Mouse (Mus musculus) activated CD4-positive, CD25-positive, alpha-beta regulatory T cell, adult 9 weeks (primary cell): ENCODE measurements around the gene Fam149b. TPM values are rescaled to one million over a fixed set of nuclear protein-coding genes. Genes with fewer than 3 reads are reported as not detected.

Experiments used
- polyA plus RNA-seq: library from polyadenylated mRNA; unstranded; fragments of 100-300 nt; shearing (Covaris generic); gene quantifications from one replicate; pipeline ENCODE4 v1.2.1, GENCODE M21; 2017

The Fam149b gene
- 90.6 TPM for polyA plus RNA-seq

GRCm38 (mm10) chr14:20347991-20348541 lies at the start of gene Fam149b, which contains the start of gene Ecd:
Gene Fam149b, plus strand, starts transcription at chr14:20348162.
Gene Ecd, minus strand, starts transcription at chr14:20348121.

GRCm38 (mm10) chr14:20388441-20389129 lies 40.6 kb downstream of the Fam149b start, which contains the start of gene Dnajc9:
Gene Dnajc9, minus strand, starts transcription at chr14:20388910.

GRCm38 (mm10) chr14:20393205-20393913 lies 45.4 kb downstream of the Fam149b start, which contains the start of gene Mrps16:
Gene Mrps16, minus strand, starts transcription at chr14:20393634.

Other genes with a start within 250 kb of the Fam149b start
- gene Saysd1, start 209.6 kb upstream of the Fam149b start, polyA plus RNA-seq: 34.1 TPM
- gene Kcnk5, start 166.4 kb upstream of the Fam149b start, polyA plus RNA-seq: 7.1 TPM
- not detected for gene Kcnk16, start 79.0 kb upstream of the Fam149b start, polyA plus RNA-seq
- gene Nudt13, start 53.5 kb upstream of the Fam149b start, polyA plus RNA-seq: 20.2 TPM
- gene Ecd, start within 50 bp of the Fam149b start, polyA plus RNA-seq: 71.3 TPM
- gene Dnajc9, start 40.7 kb downstream of the Fam149b start, polyA plus RNA-seq: 150 TPM
- gene Mrps16, start 45.5 kb downstream of the Fam149b start, polyA plus RNA-seq: 109 TPM
- not detected for gene Cfap70, start 104.1 kb downstream of the Fam149b start, polyA plus RNA-seq
- 56.3 TPM for gene Anxa7, start 132.0 kb downstream of the Fam149b start, polyA plus RNA-seq
- gene Mss51, start 148.7 kb downstream of the Fam149b start, polyA plus RNA-seq: 0.89 TPM
- 12.9 TPM for gene Ppp3cb, start 198.4 kb downstream of the Fam149b start, polyA plus RNA-seq